Mouse (Mus musculus): ENCODE measurements at regions not wholly inside any gene's neighbourhood (a gene's known extent, or its start where the extent isn't known, plus 50 kb on each side); places are given as distances from the start of the nearest gene placed in this dataset.

DNA sequence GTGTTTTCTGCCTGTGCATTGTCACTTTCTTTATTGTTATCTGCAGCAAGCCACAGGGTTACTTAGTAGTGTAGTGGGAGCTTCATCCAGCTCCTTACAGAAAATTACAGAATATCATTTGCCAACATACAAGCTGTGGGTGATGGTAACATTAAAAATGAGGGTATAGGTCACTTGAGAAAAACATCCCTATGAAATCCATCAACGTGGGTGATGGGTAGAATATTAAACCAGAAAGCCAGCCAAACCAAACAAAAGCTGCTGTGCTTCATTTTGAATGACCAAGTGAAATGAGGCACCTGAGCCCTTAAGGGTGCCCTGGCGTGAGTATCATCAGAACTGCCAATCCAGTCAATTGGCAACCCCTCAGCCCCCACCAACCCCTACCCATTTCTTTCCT, 58.1 kb upstream of the Slc7a14 start:
- TF ChIP-seq CTCF (IDR thresholded peaks at IDR 0.05; ENCODE audit: low read depth) (no peak), EP300 (IDR thresholded peaks at IDR 0.05; ENCODE audit: low read depth) (no peak)

All from liver, embryonic 14.5 days (tissue).